Mouse (Mus musculus): ENCODE measurements around the gene Rnf38. TPM values are rescaled to one million over a fixed set of nuclear protein-coding genes. Genes with fewer than 3 reads are reported as not detected.

Rnf38 gene
- total and polyA plus RNA-seq, 3 experiments: 6.8 to 22.8 TPM; not detected in 1

DNA sequence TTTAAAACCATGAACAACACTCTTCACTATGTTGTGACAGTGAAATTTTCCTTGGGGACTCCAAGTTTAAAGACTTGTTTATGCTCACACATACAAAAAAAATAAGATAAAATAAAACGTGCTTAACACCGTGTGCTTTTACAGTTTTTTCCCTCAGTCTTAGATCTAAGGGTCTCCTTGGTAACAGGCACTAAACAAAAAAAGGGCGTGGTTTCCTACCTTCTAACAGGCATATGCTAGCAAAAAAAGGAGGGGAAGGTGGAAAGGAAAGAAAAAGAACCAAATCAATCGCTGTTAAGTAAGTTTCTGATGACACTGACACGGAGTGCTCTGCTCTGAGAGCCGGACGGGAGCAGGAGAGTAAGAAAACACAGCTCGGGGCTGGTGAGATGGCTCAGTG, 73.8 kb downstream of the Rnf38 start:
- DNase-seq (ENCODE audit: low read depth, low spot score): peak; percentile 46
- no peak for TF ChIP-seq GATA1 (IDR thresholded peaks at IDR 0.05; ENCODE audit: low read depth, low read length)
- no peak for TF ChIP-seq POLR2A (IDR thresholded peaks at IDR 0.05; ENCODE audit: control insufficient read depth in 1 of 2, insufficient read depth in 1 of 2, low read depth in 1 of 2, low read length in 2 of 2, poor library complexity in 1 of 2)
- no peak for TF ChIP-seq SMC3 (IDR thresholded peaks at IDR 0.05; ENCODE audit: low read depth, low read length)
- 0 out of 2 replicates have a peak, but pooled peaks have one; percentile 12 for TF ChIP-seq BHLHE40 (IDR thresholded peaks at IDR 0.05; ENCODE audit: borderline replicate concordance, low read depth, low read length)
- no peak for TF ChIP-seq NRF1 (IDR thresholded peaks at IDR 0.05; ENCODE audit: insufficient read depth, low read depth, low read length, poor library complexity, severe bottlenecking)
- TF ChIP-seq KAT2A (conservative IDR thresholded peaks at IDR 0.05; ENCODE audit: low read depth, low read length): no peak
- no peak for TF ChIP-seq ZC3H11A (IDR thresholded peaks at IDR 0.05; ENCODE audit: low read depth, low read length)
- no peak for TF ChIP-seq RAD21 (IDR thresholded peaks at IDR 0.05; ENCODE audit: low read depth, low read length)
- no peak for TF ChIP-seq USF1 (IDR thresholded peaks at IDR 0.05; ENCODE audit: low read depth, low read length)
- TF ChIP-seq UBTF (IDR thresholded peaks at IDR 0.05; ENCODE audit: borderline replicate concordance, insufficient read depth, low read depth, low read length): no peak
- TF ChIP-seq E2F4 (IDR thresholded peaks at IDR 0.05; ENCODE audit: borderline replicate concordance, low read depth, low read length): no peak
- TF ChIP-seq POLR2AphosphoS2 (IDR thresholded peaks at IDR 0.05; ENCODE audit: low read length): no peak
- no peak for TF ChIP-seq ZKSCAN1 (IDR thresholded peaks at IDR 0.05; ENCODE audit: low read depth, low read length)
- no peak for TF ChIP-seq MAX (IDR thresholded peaks at IDR 0.05; ENCODE audit: low read length)
- TF ChIP-seq SIN3A (IDR thresholded peaks at IDR 0.05; ENCODE audit: low read length): 0 out of 2 replicates have a peak, but pooled peaks have one; percentile 49
- TF ChIP-seq POLR2AphosphoS5 (IDR thresholded peaks at IDR 0.05; ENCODE audit: borderline replicate concordance, low read depth, low read length): no peak
- no peak for TF ChIP-seq MYC (IDR thresholded peaks at IDR 0.05; ENCODE audit: low read depth, low read length)
- TF ChIP-seq CTCF (IDR thresholded peaks at IDR 0.05 in 2 of 3, conservative IDR thresholded peaks at IDR 0.05 in 1 of 3; ENCODE audit: control insufficient read depth in 1 of 3, insufficient read depth in 1 of 3, low read depth in 2 of 3, low read length in 3 of 3, poor library complexity in 1 of 3, severe bottlenecking in 1 of 3): no peak
- peak; percentile 43; the same call in 1 of the 2 replicates for TF ChIP-seq MXI1 (IDR thresholded peaks at IDR 0.05; ENCODE audit: low read depth, low read length)

DNA sequence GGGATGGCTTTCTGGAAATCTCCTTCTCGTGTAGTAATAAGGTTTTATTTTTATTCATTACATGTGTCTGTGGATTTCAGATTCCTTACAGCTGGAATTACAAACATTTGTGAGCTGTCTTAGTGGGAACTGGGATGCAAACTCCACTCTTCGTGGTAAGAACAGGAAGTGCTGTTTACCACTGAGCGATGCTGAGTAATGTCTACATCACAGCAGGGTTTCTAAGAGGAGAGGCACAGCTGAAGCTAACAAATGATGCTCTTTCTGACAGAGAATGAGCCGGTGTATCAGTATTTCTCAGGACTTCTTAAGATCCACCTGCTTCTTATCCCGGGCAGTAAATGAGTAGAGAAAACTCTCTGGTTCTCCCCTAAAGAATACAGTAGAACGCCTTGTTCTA, 77.1 kb downstream of the Rnf38 start:
- H3K27ac ChIP-seq (ENCODE audit: control insufficient read depth, low read depth, low read length): no peak overlapping the region

More for the DNA sequence above, 73.8 kb downstream of the Rnf38 start:
- Histone ChIP-seq H3K9ac (ENCODE audit: control insufficient read depth, low read depth, low read length, poor library complexity, severe bottlenecking) (no peak overlapping the region), H3K4me3 (ENCODE audit: control insufficient read depth in 1 of 2, insufficient read depth in 1 of 2, low read depth in 2 of 2, low read length in 2 of 2) (no peak overlapping the region), H3K27me3 (ENCODE audit: control insufficient read depth in 1 of 2, insufficient read depth in 2 of 2, low read length in 2 of 2) (no peaks in the 10 kb centered on the region), H3K36me3 (ENCODE audit: control insufficient read depth in 1 of 2, insufficient read depth in 2 of 2, low read length in 2 of 2) (peaks cover 0 to 48% of the 10 kb centered on the region in 2 experiments; a peak in 2 of 4 replicates), H3K4me1 (ENCODE audit: control insufficient read depth in 1 of 2, insufficient read depth in 2 of 2, low read length in 2 of 2) (peaks cover 5 to 24% of the 10 kb centered on the region in 2 experiments; a peak in 3 of 4 replicates), H3K27ac (ENCODE audit: control insufficient read depth, low read depth, low read length) (no peak overlapping the region), H3K9me3 (replicated peaks; ENCODE audit: insufficient read depth, low read length) (no peaks in the 10 kb centered on the region), H3K79me2 (ENCODE audit: control insufficient read depth, insufficient read depth, low read length, poor library complexity) (peaks cover 13% of the 10 kb centered on the region)

More for the DNA sequence above, 77.1 kb downstream of the Rnf38 start:
- Histone ChIP-seq H3K9me3 (replicated peaks; ENCODE audit: insufficient read depth, low read length) (no peaks in the 10 kb centered on the region), H3K36me3 (ENCODE audit: control insufficient read depth in 1 of 2, insufficient read depth in 2 of 2, low read length in 2 of 2) (peaks cover 0 to 35% of the 10 kb centered on the region in 2 experiments; a peak in 2 of 4 replicates), H3K79me2 (ENCODE audit: control insufficient read depth, insufficient read depth, low read length, poor library complexity) (peaks cover 2% of the 10 kb centered on the region; the same call in 1 of the 2 replicates), H3K4me1 (ENCODE audit: control insufficient read depth in 1 of 2, insufficient read depth in 2 of 2, low read length in 2 of 2) (peaks cover 6 to 20% of the 10 kb centered on the region in 2 experiments; a peak in 3 of 4 replicates), H3K4me3 (ENCODE audit: control insufficient read depth in 1 of 2, insufficient read depth in 1 of 2, low read depth in 2 of 2, low read length in 2 of 2) (no peak overlapping the region), H3K9ac (ENCODE audit: control insufficient read depth, low read depth, low read length, poor library complexity, severe bottlenecking) (no peak overlapping the region), H3K27me3 (ENCODE audit: control insufficient read depth in 1 of 2, insufficient read depth in 2 of 2, low read length in 2 of 2) (no peaks in the 10 kb centered on the region)
- TF ChIP-seq NRF1 (IDR thresholded peaks at IDR 0.05; ENCODE audit: insufficient read depth, low read depth, low read length, poor library complexity, severe bottlenecking) (no peak), NELFE (IDR thresholded peaks at IDR 0.05; ENCODE audit: low read depth, low read length) (no peak), SMC3 (IDR thresholded peaks at IDR 0.05; ENCODE audit: low read depth, low read length) (no peak), ZKSCAN1 (IDR thresholded peaks at IDR 0.05; ENCODE audit: low read depth, low read length) (no peak), CHD2 (IDR thresholded peaks at IDR 0.05; ENCODE audit: low read length) (no peak), E2F4 (IDR thresholded peaks at IDR 0.05; ENCODE audit: borderline replicate concordance, low read depth, low read length) (no peak), MEF2A (IDR thresholded peaks at IDR 0.05; ENCODE audit: extremely low read depth, insufficient replicate concordance, low read depth, low read length, poor library complexity, severe bottlenecking) (no peak)
- DNase-seq (ENCODE audit: low read depth, low spot score): peak; percentile 61

All from MEL (cell line).